Mouse (Mus musculus) embryonic facial prominence, embryonic 15.5 days (tissue): ENCODE results near the gene Sdk1. TPM values are rescaled to one million over a fixed set of nuclear protein-coding genes. Genes with fewer than 3 reads are reported as not detected.

Experiments
- ATAC-seq: fragments of 200-750 bp; cut with Nextera tagmentation; 2 replicates; pipeline ENCODE4 v1.8.0; 2017; ENCODE audit warnings: low read depth, moderate TSS enrichment; ENCODE audit not compliant: insufficient number of reproducible peaks, low FRiP score, low TSS enrichment
- H3K27ac ChIP-seq: fragments of 300-500 bp; sonication (generic); replicated peaks from 2 replicates; pipeline ENCODE4 v1.5.1; 2015; ENCODE audit warnings: mild to moderate bottlenecking, inconsistent platforms
- H3K27me3 ChIP-seq: fragments of 300-500 bp; sonication (generic); 2 replicates; pipeline ENCODE4 v1.6.1; 2015; ENCODE audit warnings: inconsistent platforms
- H3K36me3 ChIP-seq: fragments of 300-500 bp; sonication (generic); 2 replicates; pipeline ENCODE4 v1.6.1; 2015; ENCODE audit warnings: mild to moderate bottlenecking, inconsistent platforms
- H3K4me1 ChIP-seq: fragments of 300-500 bp; sonication (generic); 2 replicates; pipeline ENCODE4 v1.6.1; 2015; ENCODE audit warnings: inconsistent platforms
- H3K4me2 ChIP-seq: fragments of 300-500 bp; sonication (generic); replicated peaks from 2 replicates; pipeline ENCODE4 v1.6.1; 2015; ENCODE audit warnings: mild to moderate bottlenecking, inconsistent platforms
- H3K4me3 ChIP-seq: fragments of 300-500 bp; sonication (generic); replicated peaks from 2 replicates; pipeline ENCODE4 v1.5.1; 2015; ENCODE audit warnings: mild to moderate bottlenecking, inconsistent platforms
- H3K9ac ChIP-seq: fragments of 300-500 bp; sonication (generic); 2 replicates; pipeline ENCODE4 v1.6.1; 2015; ENCODE audit warnings: inconsistent platforms
- H3K9me3 ChIP-seq: fragments of 300-500 bp; sonication (generic); replicated peaks from 2 replicates; pipeline ENCODE4 v1.6.1; 2016; ENCODE audit warnings: inconsistent platforms
- WGBS: fragments of 180-500 bp; shearing (Covaris S2); methylation state at CpG from one replicate; pipeline ENCODE4 v1.1.7; 2015; 5-methylcytosine and 5-hydroxymethylcytosine counted together
- polyA plus RNA-seq: library from polyadenylated mRNA; unstranded; fragments of >200 nt; fragmentation: Nextera tagmentation; extraction: Ambion mirVana; gene quantifications from 2 replicates; pipeline ENCODE4 v1.2.1, GENCODE M21; 2015

Gene Sdk1
- polyA plus RNA-seq, 1 experiment from 2014 or later: 2.6 TPM

DNA sequence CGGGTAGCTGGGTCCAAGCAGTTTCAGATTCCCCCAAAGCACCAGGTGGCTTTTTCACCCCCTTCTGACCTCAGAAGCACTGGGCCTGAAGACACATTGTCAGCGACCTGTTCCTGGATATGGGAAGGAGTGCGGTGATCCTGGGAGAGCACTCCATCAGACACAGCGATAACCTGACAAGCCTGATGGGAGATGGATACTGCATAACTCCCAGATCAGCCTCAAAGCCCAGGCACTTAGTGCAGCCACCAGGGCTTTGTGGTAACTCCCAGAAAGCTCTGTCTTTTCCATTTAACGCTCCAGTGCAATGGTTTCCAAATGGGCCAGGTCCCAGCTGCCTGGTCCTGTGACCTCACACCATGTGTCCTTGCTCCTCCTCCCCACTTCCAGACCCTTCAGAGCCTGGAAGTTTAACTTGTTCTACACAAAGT lies 886.9 kb downstream of the Sdk1 start:
- Histone ChIP-seq H3K4me1 (no peaks in the 10 kb centered on the region), H3K27me3 (no peaks in the 10 kb centered on the region), H3K9me3 (no peaks in the 10 kb centered on the region), H3K27ac (no peak overlapping the region), H3K4me2 (no peak overlapping the region), H3K9ac (no peak overlapping the region), H3K4me3 (no peak overlapping the region), H3K36me3 (0 out of 2 replicates have a peak, but pooled peaks cover 5% of the 10 kb centered on the region)
- 53% methylated on average over 5 of the region's 5 CpGs for WGBS
- ATAC-seq: no peak

DNA sequence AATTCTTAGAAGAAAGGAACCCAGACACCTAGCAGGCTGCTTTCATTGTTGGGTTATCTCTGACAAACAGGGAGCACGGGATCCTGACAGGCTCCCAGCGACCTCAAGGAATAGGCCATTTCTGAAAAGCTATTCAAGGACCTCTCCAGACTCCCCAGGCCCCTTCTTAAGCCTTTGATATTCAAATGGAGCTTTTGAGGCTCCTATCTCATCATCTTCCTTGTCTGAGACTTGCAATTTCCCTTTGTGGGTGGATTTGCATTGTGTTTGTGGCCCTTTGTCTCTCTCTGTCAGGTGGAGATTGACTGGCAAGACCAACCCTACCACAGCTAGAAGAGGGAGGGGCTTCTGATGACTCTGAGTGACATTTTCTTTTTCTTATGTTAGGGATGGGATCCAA lies 888.7 kb downstream of the Sdk1 start:
- Histone ChIP-seq H3K27ac (no peak overlapping the region), H3K9ac (no peak overlapping the region), H3K27me3 (no peaks in the 10 kb centered on the region), H3K9me3 (no peaks in the 10 kb centered on the region), H3K4me2 (no peak overlapping the region), H3K4me3 (no peak overlapping the region), H3K4me1 (no peaks in the 10 kb centered on the region), H3K36me3 (0 out of 2 replicates have a peak, but pooled peaks cover 5% of the 10 kb centered on the region)
- 9% methylated on average over 2 of the region's 2 CpGs for WGBS
- no peak for ATAC-seq

DNA sequence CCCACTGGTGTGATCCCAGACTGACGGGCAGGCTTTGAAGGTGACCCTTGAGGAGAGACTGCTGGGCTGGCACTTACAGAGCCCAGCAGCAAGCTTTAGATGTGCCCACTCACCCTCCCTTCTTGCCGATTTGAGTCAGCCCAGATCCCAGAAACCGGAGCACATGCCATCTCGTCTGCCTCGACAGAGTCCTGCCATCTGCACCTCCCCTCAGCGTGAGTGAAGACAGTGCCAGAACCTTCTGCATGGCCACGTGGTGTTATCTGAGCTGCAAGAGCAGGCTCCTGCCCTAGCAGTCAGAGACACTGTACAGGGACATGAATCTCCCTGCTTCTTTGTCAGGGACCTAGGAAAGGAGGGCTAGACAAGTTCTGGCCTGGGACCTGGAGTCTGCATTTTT lies 898.7 kb downstream of the Sdk1 start:
- Histone ChIP-seq H3K4me3 (no peak overlapping the region), H3K36me3 (no peaks in the 10 kb centered on the region), H3K4me2 (no peak overlapping the region), H3K4me1 (no peaks in the 10 kb centered on the region), H3K27ac (no peak overlapping the region), H3K9me3 (no peaks in the 10 kb centered on the region), H3K27me3 (no peaks in the 10 kb centered on the region), H3K9ac (no peak overlapping the region)
- no peak; the same call in 1 of the 2 replicates for ATAC-seq
- 65% methylated on average over 7 of the region's 7 CpGs for WGBS

DNA sequence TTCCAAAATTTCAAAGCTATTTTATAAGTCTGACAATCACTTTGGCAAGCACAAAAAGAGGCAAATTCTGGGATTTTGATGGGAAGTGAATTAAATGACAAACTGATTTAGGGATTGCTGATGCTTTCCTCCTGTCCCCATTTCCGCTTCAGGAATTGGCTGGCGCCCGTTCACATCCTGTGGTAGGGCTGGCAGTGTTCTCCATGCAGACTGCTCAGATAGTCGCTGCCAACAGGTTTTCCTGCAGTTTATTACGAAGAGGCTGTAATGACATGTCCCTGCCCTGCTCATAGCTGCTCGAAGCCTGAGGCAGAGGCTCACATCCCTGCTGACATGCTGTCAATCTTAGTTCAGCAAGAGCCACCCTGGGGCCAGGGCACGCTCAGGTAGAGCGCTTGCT lies 908.3 kb downstream of the Sdk1 start:
- H3K27ac ChIP-seq: no peak overlapping the region
- ATAC-seq: no peak
- 48% methylated on average over 8 of the region's 8 CpGs for WGBS

DNA sequence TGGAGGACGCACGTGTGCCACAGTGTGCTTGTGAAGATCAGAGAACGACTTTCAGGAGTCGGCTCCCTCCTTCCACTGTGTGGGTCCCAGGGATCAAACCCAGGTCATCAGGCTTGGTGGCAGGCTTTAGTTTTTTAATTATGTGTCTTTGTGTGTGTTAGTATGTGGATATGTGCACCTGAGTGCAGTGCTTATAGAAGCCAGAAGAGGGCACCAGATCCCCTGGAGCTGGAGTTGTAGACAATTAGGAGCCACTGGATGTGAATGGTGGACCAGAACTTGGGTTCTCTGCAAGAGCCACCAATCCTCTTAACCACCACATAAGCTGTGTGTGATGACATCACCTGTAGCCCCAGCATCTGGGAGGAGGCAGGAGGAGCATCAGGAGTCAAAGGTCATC lies 909.5 kb downstream of the Sdk1 start:
- no peaks in the 10 kb centered on the region for H3K9me3 ChIP-seq
- H3K36me3 ChIP-seq: no peaks in the 10 kb centered on the region
- no peak overlapping the region for H3K4me2 ChIP-seq
- no peaks in the 10 kb centered on the region for H3K27me3 ChIP-seq
- H3K9ac ChIP-seq: no peak overlapping the region
- H3K27ac ChIP-seq: no peak overlapping the region
- 90% methylated on average over 4 of the region's 4 CpGs for WGBS
- H3K4me1 ChIP-seq: peaks cover 9% of the 10 kb centered on the region
- H3K4me3 ChIP-seq: no peak overlapping the region
- no peak for ATAC-seq

More for the DNA sequence above, 908.3 kb downstream of the Sdk1 start:
- no peaks in the 10 kb centered on the region for H3K36me3 ChIP-seq
- peaks cover 9% of the 10 kb centered on the region for H3K4me1 ChIP-seq
- H3K4me3 ChIP-seq: no peak overlapping the region
- no peaks in the 10 kb centered on the region for H3K27me3 ChIP-seq
- no peak overlapping the region for H3K9ac ChIP-seq
- no peak overlapping the region for H3K4me2 ChIP-seq
- H3K9me3 ChIP-seq: no peaks in the 10 kb centered on the region

DNA sequence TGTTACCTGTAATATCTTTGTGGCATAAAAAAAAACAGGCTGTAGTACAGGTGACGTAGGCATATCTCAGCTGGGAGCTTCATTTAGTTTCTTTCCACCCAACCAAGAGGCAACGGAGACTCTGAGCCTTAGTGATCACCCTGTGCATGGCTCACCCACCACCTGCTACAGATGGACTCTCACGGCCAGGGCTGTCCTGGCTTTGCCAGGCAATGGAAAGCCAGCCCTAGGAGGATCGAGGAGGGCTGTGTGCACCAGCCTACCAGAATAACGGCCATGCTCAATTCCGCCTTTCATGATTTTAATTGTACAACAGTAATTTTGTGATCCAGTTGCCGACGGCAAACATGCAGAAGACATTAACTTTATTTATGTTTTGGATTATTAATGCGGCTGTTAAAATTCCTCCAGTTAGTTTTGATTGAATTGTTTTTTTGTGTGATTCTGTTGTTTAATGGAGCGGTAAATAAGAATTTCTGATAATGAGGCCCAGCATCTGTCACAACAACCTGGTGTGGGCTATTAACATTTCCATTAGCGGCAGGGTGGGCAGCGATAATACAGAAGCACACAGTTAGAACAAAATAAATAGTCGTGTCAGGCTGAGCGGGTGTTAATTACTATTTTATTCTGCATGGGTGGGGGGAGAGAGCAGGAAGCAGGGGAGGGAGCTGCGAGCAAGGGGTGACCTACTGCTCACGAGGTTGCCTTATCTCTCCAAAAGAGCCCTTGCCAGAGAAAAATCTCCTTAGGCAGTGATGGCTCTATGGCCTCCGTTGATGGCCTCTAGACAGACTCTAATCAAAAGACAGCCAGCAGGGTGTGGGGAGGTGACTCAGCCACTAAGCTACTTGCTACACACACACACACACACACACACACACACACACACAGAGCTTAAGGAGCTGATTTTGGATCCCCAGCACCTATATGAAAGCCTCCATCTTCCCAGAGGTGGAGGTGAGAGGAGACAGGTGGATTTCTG lies 915.9 kb downstream of the Sdk1 start:
- no peak overlapping the region for H3K4me3 ChIP-seq
- no peak overlapping the region for H3K27ac ChIP-seq
- no peaks in the 10 kb centered on the region for H3K9me3 ChIP-seq
- WGBS: 80% methylated on average over 17 of the region's 17 CpGs
- H3K9ac ChIP-seq: no peak overlapping the region
- H3K27me3 ChIP-seq: no peaks in the 10 kb centered on the region
- no peak overlapping the region for H3K4me2 ChIP-seq
- ATAC-seq: no peak
- no peaks in the 10 kb centered on the region for H3K4me1 ChIP-seq
- no peaks in the 10 kb centered on the region for H3K36me3 ChIP-seq

DNA sequence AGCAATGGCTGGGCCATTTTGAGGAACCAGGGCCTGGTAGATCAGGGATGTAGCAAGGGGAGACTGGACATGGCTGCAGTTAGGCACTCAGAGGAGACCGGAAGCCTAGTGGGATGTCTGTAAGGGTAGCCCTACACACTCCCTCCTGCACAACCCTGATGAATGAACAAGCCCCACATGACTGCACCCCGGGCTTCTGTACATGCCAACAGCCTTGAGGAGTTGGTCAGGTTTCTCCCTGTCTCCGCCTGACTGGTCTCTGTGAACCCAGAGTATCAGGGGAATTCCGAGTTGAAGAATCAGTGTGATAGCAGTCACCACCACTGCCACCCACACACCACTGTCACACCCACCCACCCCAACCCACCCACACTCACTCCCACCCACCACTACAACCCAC lies 922.2 kb downstream of the Sdk1 start:
- no peaks in the 10 kb centered on the region for H3K27me3 ChIP-seq
- H3K9ac ChIP-seq: no peak overlapping the region
- H3K4me3 ChIP-seq: no peak overlapping the region
- H3K36me3 ChIP-seq: no peaks in the 10 kb centered on the region
- ATAC-seq: no peak
- H3K4me1 ChIP-seq: no peaks in the 10 kb centered on the region
- 80% methylated on average over 4 of the region's 4 CpGs for WGBS
- H3K4me2 ChIP-seq: no peak overlapping the region
- no peak overlapping the region for H3K27ac ChIP-seq
- no peaks in the 10 kb centered on the region for H3K9me3 ChIP-seq

DNA sequence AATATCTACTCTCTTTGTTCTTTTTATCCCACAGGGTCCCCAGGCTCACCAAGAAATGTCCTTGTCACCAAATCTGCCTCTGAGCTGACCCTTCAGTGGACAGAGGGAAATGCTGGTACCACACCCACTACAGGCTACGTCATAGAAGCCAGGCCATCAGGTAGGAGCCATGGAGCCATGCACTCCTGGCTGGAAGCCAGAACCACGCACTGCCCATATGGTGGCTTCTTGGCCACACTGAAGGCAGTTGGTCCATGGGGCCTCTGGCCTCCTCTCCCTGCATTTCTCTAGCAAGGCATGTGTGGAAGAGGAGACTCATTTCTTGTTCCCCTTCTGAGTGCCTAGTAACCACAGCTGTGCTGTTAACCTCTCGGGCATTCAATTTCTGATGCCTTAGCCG lies 932.3 kb downstream of the Sdk1 start:
- H3K36me3 ChIP-seq: no peaks in the 10 kb centered on the region; the same call in 1 of the 2 replicates
- no peak overlapping the region for H3K4me2 ChIP-seq
- WGBS: 73% methylated on average over 4 of the region's 4 CpGs
- ATAC-seq: no peak
- no peaks in the 10 kb centered on the region for H3K9me3 ChIP-seq
- H3K27me3 ChIP-seq: no peaks in the 10 kb centered on the region
- no peak overlapping the region for H3K27ac ChIP-seq
- H3K4me1 ChIP-seq: peaks cover 6% of the 10 kb centered on the region; the same call in 1 of the 2 replicates
- H3K9ac ChIP-seq: no peak overlapping the region
- no peak overlapping the region for H3K4me3 ChIP-seq

DNA sequence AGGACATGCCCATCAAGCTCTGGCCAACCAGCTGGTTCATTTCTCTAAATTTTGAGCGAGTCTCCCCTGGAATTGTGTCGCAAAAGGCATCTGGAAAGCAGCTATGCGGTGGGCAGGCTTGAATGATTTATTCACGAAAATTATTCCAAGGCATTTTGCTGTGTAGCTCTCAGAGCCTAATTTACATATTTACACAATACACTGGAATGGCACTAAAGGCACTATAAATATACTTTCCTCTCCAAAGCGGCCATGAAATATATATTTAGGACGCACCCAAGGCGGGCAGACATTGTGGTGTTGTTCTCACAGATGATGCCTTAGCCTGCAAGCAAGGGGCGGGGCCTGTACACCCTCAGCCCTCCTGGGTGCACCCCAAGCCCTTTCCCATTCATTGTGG lies 936.9 kb downstream of the Sdk1 start:
- Histone ChIP-seq H3K27me3 (no peaks in the 10 kb centered on the region), H3K36me3 (no peaks in the 10 kb centered on the region; the same call in 1 of the 2 replicates), H3K9me3 (no peaks in the 10 kb centered on the region), H3K9ac (no peak overlapping the region), H3K4me1 (peaks cover 11% of the 10 kb centered on the region; the same call in 1 of the 2 replicates), H3K4me3 (no peak overlapping the region), H3K4me2 (no peak overlapping the region), H3K27ac (no peak overlapping the region)
- 47% methylated on average over 8 of the region's 8 CpGs for WGBS
- ATAC-seq: peak; percentile 54; the same call in 1 of the 2 replicates

DNA sequence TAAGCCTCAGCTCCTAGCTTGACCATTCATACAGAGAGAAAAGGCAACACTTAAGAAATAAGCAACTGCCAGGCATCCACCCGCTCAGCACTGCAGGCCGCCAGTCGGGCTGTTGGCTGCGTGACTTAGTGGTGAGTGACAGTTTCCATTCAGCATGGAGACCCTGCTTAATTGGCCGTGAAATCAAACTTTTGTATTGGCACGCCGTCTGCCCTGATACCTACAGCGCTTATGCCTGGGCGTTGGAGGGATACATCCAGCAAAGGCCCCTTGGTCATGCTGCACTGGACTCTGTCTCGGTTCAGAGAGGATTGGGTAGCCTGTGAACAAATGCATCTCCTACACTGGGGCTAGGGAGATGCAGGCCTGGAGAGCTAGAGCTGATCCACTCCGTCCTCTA lies 938.0 kb downstream of the Sdk1 start:
- no peaks in the 10 kb centered on the region; the same call in 1 of the 2 replicates for H3K36me3 ChIP-seq
- H3K4me3 ChIP-seq: no peak overlapping the region
- WGBS: 34% methylated on average over 11 of the region's 11 CpGs
- no peaks in the 10 kb centered on the region for H3K27me3 ChIP-seq
- H3K27ac ChIP-seq: no peak overlapping the region
- H3K9ac ChIP-seq: no peak overlapping the region
- peaks cover 11% of the 10 kb centered on the region; the same call in 1 of the 2 replicates for H3K4me1 ChIP-seq
- no peak overlapping the region for H3K4me2 ChIP-seq
- no peaks in the 10 kb centered on the region for H3K9me3 ChIP-seq
- ATAC-seq: no peak

DNA sequence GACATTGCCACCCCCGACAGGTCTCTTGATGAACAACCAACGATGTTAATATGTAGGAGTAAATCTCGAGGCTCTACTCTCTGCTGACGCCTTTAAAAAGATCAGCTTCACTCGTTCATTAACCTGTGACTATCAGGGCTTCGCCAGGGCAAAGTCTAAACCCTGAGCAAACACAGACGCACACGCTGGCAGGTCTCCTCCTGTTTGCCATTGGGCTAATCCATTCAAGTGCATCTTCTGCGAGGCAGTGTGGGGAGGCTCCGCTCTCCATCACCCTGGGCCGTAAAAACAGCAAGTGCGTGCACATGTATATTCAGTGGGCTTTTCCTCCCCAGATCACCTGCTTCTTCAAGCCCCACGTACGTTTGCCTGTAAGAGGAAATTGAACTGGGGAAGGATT lies 940.6 kb downstream of the Sdk1 start:
- H3K4me2 ChIP-seq: no peak overlapping the region
- 75% methylated on average over 14 of the region's 14 CpGs for WGBS
- ATAC-seq: no peak
- no peaks in the 10 kb centered on the region for H3K9me3 ChIP-seq
- H3K9ac ChIP-seq: no peak overlapping the region
- H3K27me3 ChIP-seq: no peaks in the 10 kb centered on the region
- H3K27ac ChIP-seq: no peak overlapping the region
- H3K4me3 ChIP-seq: no peak overlapping the region
- H3K4me1 ChIP-seq: peaks cover 11% of the 10 kb centered on the region; the same call in 1 of the 2 replicates
- H3K36me3 ChIP-seq: no peaks in the 10 kb centered on the region
